Mouse (Mus musculus): ENCODE measurements around the gene Ipo9. TPM values are rescaled to one million over a fixed set of nuclear protein-coding genes. Genes with fewer than 3 reads are reported as not detected.

The Ipo9 gene
- polyA plus RNA-seq, 2 experiments from 2014 or later: 39.7 to 55.9 TPM

DNA sequence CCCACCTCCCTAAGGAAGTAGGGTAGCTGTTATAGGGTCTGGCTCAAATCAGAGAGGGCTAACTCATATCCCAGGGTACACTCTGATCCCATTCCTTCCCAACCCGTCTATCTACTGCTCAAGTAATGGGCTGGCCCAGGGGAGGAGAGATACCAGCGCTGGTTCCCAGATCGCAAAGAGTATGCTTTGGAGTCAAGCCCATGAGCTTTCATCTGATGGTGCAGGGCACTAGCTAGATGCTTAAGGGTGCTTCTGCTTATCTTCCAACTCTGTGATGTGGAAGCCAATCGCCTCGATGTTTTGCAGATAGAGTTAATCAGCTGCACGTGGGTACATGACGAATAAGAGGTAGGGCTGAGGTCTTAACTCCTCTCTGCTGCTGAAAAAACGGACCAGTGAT, 62.7 kb downstream of the Ipo9 start:
- ATAC-seq: no peak

- ATAC-seq: no peak
Observed at GRCm38 (mm10) chr1:135367005-135367404, 63.3 kb downstream of the Ipo9 start.

DNA sequence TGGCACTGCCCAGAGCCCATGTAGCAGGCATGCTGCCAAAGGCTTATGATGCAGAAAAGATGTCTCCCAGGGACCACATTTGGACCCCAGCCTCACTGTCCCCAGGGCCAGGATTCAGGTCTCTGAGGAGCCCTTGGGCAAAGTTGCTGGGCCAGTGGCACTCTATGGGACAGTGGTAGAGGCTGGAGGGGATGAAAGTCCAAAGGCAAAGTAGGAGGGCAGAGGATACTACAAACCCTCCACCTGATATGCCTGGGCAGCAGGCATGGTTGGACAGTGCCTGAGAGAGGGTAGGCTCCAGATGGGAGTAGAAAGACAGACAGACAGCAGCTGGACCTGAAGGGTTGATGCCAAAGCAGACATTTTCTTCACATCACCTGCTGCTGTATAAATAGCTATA, 63.9 kb downstream of the Ipo9 start:
- ATAC-seq: no peak

GRCm38 (mm10) chr1:135363446-135363845, 66.9 kb downstream of the Ipo9 start:
- ATAC-seq: no peak

- no peak for ATAC-seq
Observed at GRCm38 (mm10) chr1:135362115-135362514, 68.2 kb downstream of the Ipo9 start.

DNA sequence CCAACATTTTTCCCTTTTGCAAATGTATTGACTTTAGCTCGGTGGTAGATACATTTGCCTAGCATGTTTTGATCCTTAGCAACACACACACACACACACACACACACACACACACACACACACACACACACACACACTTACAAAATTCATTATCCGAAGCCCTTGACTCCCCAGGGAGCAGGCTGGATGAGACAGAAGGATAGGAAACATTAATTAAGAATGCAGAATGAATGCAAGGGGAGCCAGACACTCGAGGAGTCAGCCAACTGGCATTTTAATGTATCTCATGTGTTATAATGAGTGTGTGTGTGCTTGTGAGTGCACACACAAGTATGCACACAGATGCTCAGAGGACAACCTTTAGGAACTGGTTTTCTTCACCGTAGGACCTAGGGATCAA, 68.8 kb downstream of the Ipo9 start:
- no peak for ATAC-seq

DNA sequence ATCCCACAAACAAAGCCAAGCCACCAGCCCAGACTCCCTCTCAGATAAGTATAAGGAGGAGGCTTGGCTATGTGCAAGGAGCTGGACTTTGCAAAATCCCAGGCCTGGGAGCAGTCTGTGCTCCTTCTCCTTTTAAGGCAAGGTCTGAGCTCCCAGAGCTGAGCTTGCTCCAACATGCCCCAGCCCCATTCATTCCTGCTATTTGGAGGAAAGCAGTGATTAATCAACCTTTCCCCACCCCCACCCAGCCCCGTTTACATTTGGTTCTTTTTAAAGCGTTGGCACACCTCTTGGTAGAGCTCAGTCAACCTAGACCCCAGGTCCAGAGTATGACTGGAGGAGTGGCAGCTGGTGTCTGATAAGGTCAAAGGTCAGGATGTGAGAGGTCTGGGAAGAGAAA, 71.2 kb downstream of the Ipo9 start:
- ATAC-seq: no peak

DNA sequence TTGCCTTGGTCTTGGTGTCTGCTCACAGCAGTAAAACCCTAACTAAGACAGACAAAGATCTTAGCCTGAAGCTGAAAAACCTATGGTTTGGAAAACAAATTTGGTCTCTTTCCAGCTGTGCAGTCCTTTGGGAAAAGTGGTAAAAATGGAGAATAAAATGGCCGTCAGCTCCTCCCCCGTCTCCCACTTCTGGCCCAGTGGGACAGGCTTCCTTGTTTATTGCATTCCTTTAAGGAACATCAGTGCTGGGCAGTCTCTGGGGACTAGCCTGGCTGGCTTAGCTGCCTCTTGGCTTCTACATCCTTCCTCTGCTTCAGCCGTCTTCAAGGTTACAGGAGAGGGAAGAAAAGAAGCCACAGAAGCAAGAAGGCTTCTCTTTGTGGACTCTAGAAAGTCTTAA, 78.3 kb downstream of the Ipo9 start:
- ATAC-seq: no peak

- no peak for ATAC-seq
Observed at GRCm38 (mm10) chr1:135347498-135348169, 82.7 kb downstream of the Ipo9 start.

- no peak for ATAC-seq
Observed at GRCm38 (mm10) chr1:135346891-135347290, 83.4 kb downstream of the Ipo9 start.

DNA sequence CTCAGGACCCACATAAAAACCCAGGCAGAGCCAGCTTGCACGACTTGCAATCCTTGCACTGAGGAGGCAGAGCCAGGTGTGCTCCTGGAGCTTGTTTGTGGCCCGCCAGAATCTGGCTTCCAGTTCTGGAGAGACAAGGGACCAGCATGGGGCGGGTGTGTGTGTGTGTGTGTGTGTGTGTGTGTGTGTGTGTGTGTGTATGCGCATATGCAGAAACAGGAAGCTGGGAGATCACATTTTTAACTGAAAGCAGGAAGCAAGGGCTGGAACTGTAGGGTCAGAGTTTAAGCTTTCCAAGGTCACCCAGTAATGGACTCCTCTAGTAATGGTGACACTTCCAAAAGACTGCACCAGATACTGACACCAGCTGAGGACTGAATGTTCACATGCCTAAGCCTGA, 86.3 kb downstream of the Ipo9 start:
- ATAC-seq: no peak

DNA sequence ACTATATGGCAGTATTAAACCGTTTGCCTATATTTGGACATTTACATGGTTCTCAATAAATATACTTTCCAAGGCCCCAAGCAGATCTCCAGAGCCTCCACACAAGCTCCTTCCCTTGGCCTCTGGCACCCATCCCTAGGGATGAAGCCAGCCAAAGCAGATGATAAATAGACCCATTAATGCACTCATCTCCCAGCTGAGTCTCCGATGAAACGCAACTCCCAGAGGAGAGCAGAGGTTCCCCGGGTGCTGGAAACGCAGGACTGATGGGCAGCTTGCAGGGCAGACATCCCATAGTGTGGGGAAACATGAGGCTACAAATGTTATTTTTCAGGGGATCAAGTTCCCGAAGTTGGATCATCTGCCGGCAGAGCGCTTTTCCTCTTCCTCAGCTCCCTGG, 88.4 kb downstream of the Ipo9 start:
- no peak for ATAC-seq

Other genes starting within 250 kb of the Ipo9 start
- gene Elf3, start 171.9 kb downstream of the Ipo9 start, polyA plus RNA-seq (2017; shearing (Covaris generic)): not detected
- 10 to 100 TPM; 34.5 to 45.6 TPM for gene Rnpep, start 146.4 kb downstream of the Ipo9 start, polyA plus RNA-seq (2017; shearing (Covaris generic))
- gene Timm17a, start 116.7 kb downstream of the Ipo9 start, polyA plus RNA-seq (2017; shearing (Covaris generic)): 100 to 1,000 TPM; 197 to 215 TPM
- gene Lmod1, start 105.7 kb downstream of the Ipo9 start, polyA plus RNA-seq (2017; shearing (Covaris generic)): under 1 TPM in 1 of 2 experiments, not detected in 1; 0.15 TPM
- under 1 TPM in 1 of 2 experiments, not detected in 1; 0.36 TPM for gene Shisa4, start 55.3 kb downstream of the Ipo9 start, polyA plus RNA-seq (2017; shearing (Covaris generic))
- under 1 TPM; 0.29 to 0.98 TPM for gene Nav1, start 176.8 kb upstream of the Ipo9 start, polyA plus RNA-seq (2017; shearing (Covaris generic))